Mouse (Mus musculus): Measurements from ENCODE around the gene Oit1. TPM values are rescaled to one million over a fixed set of nuclear protein-coding genes. Genes with fewer than 3 reads are reported as not detected.

The Oit1 gene
- total RNA-seq, 2 experiments from 2014 or later = not detected

- no peak for DNase-seq (ENCODE audit: low spot score in 2 of 2)
- intact Hi-C loops (cut with DNase I) = no loop called here
Observed at GRCm38 (mm10) chr14:8308650-8309049, 69.9 kb downstream of the Oit1 start.

GRCm38 (mm10) chr14:8306884-8307283 lies 71.7 kb downstream of the Oit1 start:
- no peak for DNase-seq (ENCODE audit: low spot score in 2 of 2)
- intact Hi-C loops (cut with DNase I) = no loop called here

GRCm38 (mm10) chr14:8305014-8305413 lies 73.5 kb downstream of the Oit1 start:
- DNase-seq (ENCODE audit: low spot score in 2 of 2) = no peak
- intact Hi-C loops (cut with DNase I) = no loop called here

GRCm38 (mm10) chr14:8304082-8304481 lies 74.5 kb downstream of the Oit1 start:
- DNase-seq (ENCODE audit: low spot score in 2 of 2) = no peak
- intact Hi-C loops (cut with DNase I) = no loop called here

GRCm38 (mm10) chr14:8302687-8303086 lies 75.9 kb downstream of the Oit1 start:
- intact Hi-C loops (cut with DNase I) = no loop called here
- no peak for DNase-seq (ENCODE audit: low spot score in 2 of 2)

GRCm38 (mm10) chr14:8300281-8300680 lies 78.3 kb downstream of the Oit1 start:
- no peak for DNase-seq (ENCODE audit: low spot score in 2 of 2)

More at GRCm38 (mm10) chr14:8300281-8300680, 78.3 kb downstream of the Oit1 start:
- intact Hi-C loops (cut with DNase I) = loop anchor here (1.0 kb wide), 1 partner anchor 46 kb away; no protein-coding TSS in a partner anchor

Other genes with a start within 250 kb of the Oit1 start
- gene Pdhb, start 205.7 kb downstream of the Oit1 start, total RNA-seq (2021) = 100 to 1,000 TPM; 160 to 164 TPM
- 10 to 100 TPM; 36.5 to 40.9 TPM for gene Kctd6, start 164.6 kb downstream of the Oit1 start, total RNA-seq (2021)
- gene Acox2, start 119.4 kb downstream of the Oit1 start, total RNA-seq (2021) = not detected
- 100 to 1,000 TPM; 307 to 311 TPM for gene Fam107a, start 60.7 kb downstream of the Oit1 start, total RNA-seq (2021)

Measured in left cerebral cortex, postnatal 36 days (tissue).